Mouse (Mus musculus): ENCODE data around the gene Axdnd1. TPM values are rescaled to one million over a fixed set of nuclear protein-coding genes. Genes with fewer than 3 reads are reported as not detected.

Gene Axdnd1
- polyA plus RNA-seq, 1 experiment from 2014 or later: 0.43 TPM

DNA sequence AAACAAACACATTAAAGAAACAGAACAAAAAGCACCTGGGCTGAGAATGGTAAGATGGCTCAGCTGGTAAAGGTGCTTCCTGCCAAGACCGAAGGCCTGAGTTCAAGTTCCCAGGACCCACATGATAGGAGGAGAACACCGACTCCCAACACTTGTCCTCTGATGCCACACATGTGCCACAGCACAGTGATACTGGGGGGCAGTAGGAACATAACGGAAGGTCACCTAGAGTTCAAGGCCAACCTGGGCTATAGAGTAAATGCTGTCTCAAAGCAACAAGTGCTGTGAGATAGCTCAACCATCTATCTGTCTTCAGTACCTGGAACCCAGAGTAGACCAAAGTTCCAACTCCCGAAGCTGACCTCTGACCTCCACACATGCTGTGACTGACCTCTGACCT is 39.3 kb upstream of the Axdnd1 start:
- ATAC-seq (replicated peaks; ENCODE audit: low FRiP score) (no peak), DNase-seq (ENCODE audit: low spot score) (no peak)
- no peak overlapping the region for H3K4me2 ChIP-seq (ENCODE audit: low read depth, low read length, severe bottlenecking)
- no peaks in the 10 kb centered on the region for H3K9me3 ChIP-seq (ENCODE audit: control insufficient read depth, low read length)
- 92% methylated on average over 4 of the region's 4 CpGs for WGBS
- H3K27me3 ChIP-seq (ENCODE audit: control insufficient read depth, insufficient read depth, low read length): no peaks in the 10 kb centered on the region
- H3K36me3 ChIP-seq (ENCODE audit: control insufficient read depth, insufficient read depth, low read length): no peaks in the 10 kb centered on the region; the same call in 1 of the 2 replicates
- no peaks in the 10 kb centered on the region for H3K4me1 ChIP-seq (replicated peaks; ENCODE audit: control insufficient read depth, insufficient read depth, low read length)
- H3K9ac ChIP-seq (ENCODE audit: low read length): no peak overlapping the region
- no peak overlapping the region for H3K27ac ChIP-seq (ENCODE audit: low read depth, low read length)
- H3K4me3 ChIP-seq (ENCODE audit: low read depth, low read length): no peak overlapping the region

DNA sequence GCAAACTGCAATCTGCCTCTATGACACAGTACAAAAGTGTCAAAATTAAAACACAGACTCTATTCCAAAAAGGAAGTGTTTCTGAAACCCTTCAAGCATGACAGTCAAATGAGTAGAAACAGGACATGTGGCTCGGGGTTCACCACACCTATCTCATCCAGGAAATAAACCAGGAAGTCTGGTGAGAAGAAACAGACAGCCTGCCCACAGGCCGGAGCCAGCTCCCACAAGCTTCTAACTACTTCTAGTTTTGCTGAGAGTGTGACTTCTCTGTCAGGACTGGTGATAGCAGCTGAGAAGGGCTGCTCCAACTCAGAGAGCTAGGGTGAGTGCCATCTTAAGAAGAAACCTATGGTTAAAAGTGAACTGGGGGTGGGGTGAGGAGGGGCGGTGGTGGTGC is 38.7 kb upstream of the Axdnd1 start:
- 92% methylated on average over 3 of the region's 3 CpGs for WGBS
- no peak overlapping the region for H3K9ac ChIP-seq (ENCODE audit: low read length)

DNA sequence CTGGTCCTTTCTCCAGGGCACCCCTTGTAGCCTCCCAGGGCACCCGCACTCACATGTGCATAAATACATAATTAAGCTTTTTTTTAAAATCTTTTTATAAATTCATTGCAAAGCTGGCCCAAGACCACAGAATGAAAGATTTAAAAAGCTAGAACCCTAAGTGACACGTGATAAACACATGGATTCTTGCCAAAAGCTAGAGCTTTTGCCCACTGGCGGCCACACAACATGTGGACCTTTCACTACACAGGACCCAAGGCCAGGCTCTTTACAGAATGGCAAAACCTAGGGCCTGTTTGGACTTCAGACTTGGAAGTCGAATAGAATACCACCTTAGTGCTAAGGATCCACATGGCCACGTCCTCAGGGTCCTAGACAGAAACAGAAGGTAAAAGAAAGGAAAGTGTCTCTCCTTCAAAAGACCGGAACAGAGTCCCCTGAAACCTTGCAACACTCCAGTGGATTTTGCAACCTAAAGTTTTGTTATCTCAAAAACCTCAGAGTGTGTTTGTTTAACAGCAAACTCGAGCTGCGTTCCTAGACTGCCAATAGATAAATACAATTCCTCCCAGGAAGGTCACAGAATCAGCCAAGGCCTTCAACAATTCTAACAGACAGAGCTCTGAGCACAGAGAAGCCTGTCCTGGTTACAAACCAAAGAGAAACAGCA is 37.6 kb upstream of the Axdnd1 start:
- Histone ChIP-seq H3K9me3 (ENCODE audit: control insufficient read depth, low read length) (no peaks in the 10 kb centered on the region), H3K27me3 (ENCODE audit: control insufficient read depth, insufficient read depth, low read length) (no peaks in the 10 kb centered on the region), H3K36me3 (ENCODE audit: control insufficient read depth, insufficient read depth, low read length) (no peaks in the 10 kb centered on the region; the same call in 1 of the 2 replicates), H3K4me3 (ENCODE audit: low read depth, low read length) (no peak overlapping the region), H3K4me1 (replicated peaks; ENCODE audit: control insufficient read depth, insufficient read depth, low read length) (no peaks in the 10 kb centered on the region), H3K27ac (ENCODE audit: low read depth, low read length) (no peak overlapping the region), H3K9ac (ENCODE audit: low read length) (no peak overlapping the region), H3K4me2 (ENCODE audit: low read depth, low read length, severe bottlenecking) (no peak overlapping the region)
- WGBS: 87% methylated on average over 8 of the region's 8 CpGs
- no peak for ATAC-seq (replicated peaks; ENCODE audit: low FRiP score)
- no peak for DNase-seq (ENCODE audit: low spot score)

More for the DNA sequence above, 38.7 kb upstream of the Axdnd1 start:
- H3K27me3 ChIP-seq (ENCODE audit: control insufficient read depth, insufficient read depth, low read length): no peaks in the 10 kb centered on the region
- no peaks in the 10 kb centered on the region for H3K9me3 ChIP-seq (ENCODE audit: control insufficient read depth, low read length)
- H3K27ac ChIP-seq (ENCODE audit: low read depth, low read length): no peak overlapping the region
- DNase-seq (ENCODE audit: low spot score) (no peak), ATAC-seq (replicated peaks; ENCODE audit: low FRiP score) (no peak)
- no peaks in the 10 kb centered on the region; the same call in 1 of the 2 replicates for H3K36me3 ChIP-seq (ENCODE audit: control insufficient read depth, insufficient read depth, low read length)
- H3K4me1 ChIP-seq (replicated peaks; ENCODE audit: control insufficient read depth, insufficient read depth, low read length): no peaks in the 10 kb centered on the region
- no peak overlapping the region for H3K4me3 ChIP-seq (ENCODE audit: low read depth, low read length)
- H3K4me2 ChIP-seq (ENCODE audit: low read depth, low read length, severe bottlenecking): no peak overlapping the region

DNA sequence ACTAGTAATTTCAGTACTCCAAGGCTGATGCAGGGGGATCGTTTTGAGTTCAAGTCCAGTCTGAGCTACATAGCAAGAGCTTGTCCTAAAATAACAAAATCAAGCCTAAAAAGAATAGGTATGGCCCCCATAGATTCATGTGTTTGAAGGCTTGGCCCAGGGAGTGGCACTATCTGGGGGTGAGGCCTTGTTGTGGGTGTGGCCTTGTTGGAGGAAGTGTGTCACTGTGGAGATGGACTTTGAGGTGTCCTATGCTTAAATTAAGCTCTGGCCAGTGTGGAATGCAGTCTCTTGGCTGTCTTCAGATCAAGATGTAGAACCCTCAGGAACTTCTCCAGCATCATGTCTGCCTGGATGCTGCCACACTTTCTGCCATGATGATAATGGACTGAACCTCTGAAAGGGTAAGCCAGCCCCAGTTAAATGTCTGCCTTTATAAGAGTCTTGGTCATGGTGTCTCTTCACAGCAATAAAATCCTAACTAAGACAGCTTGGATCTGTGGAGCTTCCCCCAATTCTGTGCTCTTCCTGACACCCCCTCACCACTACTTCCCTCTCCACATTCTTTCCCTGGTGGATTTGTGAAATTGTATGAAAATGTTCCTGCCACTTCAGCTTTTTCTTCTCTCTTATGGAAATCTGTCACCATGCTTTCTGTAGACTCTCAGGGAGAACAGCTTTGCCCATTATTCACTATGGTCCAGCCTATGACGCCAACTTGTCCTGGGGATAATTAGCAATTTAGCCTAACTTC is 34.2 kb upstream of the Axdnd1 start:
- Histone ChIP-seq H3K9me3 (ENCODE audit: control insufficient read depth, low read length) (no peaks in the 10 kb centered on the region), H3K27me3 (ENCODE audit: control insufficient read depth, insufficient read depth, low read length) (no peaks in the 10 kb centered on the region), H3K4me2 (ENCODE audit: low read depth, low read length, severe bottlenecking) (no peak overlapping the region), H3K4me3 (ENCODE audit: low read depth, low read length) (no peak overlapping the region), H3K36me3 (ENCODE audit: control insufficient read depth, insufficient read depth, low read length) (no peaks in the 10 kb centered on the region; the same call in 1 of the 2 replicates), H3K9ac (ENCODE audit: low read length) (no peak overlapping the region), H3K4me1 (replicated peaks; ENCODE audit: control insufficient read depth, insufficient read depth, low read length) (0 out of 2 replicates have a peak, but pooled peaks cover 2% of the 10 kb centered on the region), H3K27ac (ENCODE audit: low read depth, low read length) (no peak overlapping the region)
- ATAC-seq (replicated peaks; ENCODE audit: low FRiP score) (no peak), DNase-seq (ENCODE audit: low spot score) (no peak)
- WGBS: 79% methylated on average over 2 of the region's 2 CpGs

DNA sequence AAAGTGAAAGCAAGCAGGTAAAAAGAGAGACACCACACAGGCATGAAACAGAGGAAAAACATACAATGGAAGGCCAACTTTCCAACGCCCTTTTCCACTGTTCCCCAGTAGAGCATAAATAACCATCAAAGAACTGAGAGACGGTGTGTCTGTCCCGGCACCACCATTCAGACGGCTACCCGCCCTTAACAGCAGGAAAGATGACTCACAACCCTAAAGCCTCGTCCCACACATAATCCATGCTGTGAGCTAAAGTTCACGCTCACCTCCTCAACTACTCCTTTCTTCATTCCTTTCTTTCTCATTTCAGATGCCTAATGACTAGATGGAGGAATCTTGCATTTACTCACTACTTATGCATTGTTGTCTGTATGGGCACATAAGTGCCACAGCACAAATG is 33.4 kb upstream of the Axdnd1 start:
- DNase-seq (ENCODE audit: low spot score) (no peak), ATAC-seq (replicated peaks; ENCODE audit: low FRiP score) (no peak)
- Histone ChIP-seq H3K27me3 (ENCODE audit: control insufficient read depth, insufficient read depth, low read length) (no peaks in the 10 kb centered on the region), H3K4me1 (replicated peaks; ENCODE audit: control insufficient read depth, insufficient read depth, low read length) (0 out of 2 replicates have a peak, but pooled peaks cover 2% of the 10 kb centered on the region), H3K4me3 (ENCODE audit: low read depth, low read length) (no peak overlapping the region), H3K9me3 (ENCODE audit: control insufficient read depth, low read length) (no peaks in the 10 kb centered on the region), H3K27ac (ENCODE audit: low read depth, low read length) (no peak overlapping the region), H3K4me2 (ENCODE audit: low read depth, low read length, severe bottlenecking) (no peak overlapping the region), H3K9ac (ENCODE audit: low read length) (no peak overlapping the region), H3K36me3 (ENCODE audit: control insufficient read depth, insufficient read depth, low read length) (no peaks in the 10 kb centered on the region)
- WGBS: 61% methylated on average over 7 of the region's 7 CpGs

DNA sequence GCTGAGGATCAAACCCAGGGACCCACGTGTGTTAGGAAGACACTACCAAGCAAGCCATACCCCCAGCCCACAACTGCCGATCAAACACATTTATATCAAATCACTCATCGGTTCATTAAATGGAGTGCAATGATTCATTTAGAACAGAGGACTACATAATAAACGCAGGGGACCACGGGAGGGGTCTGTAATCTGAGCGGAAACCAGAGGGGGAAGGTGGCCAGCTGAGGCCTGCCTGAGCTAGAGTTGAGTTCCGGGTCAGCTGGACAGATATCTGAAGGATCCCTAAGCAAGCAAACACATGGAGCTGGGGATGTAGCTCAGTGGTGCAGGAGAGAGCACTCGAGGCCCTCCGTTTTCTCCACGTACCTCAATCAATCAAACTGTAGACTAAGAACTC is 32.9 kb upstream of the Axdnd1 start:
- ATAC-seq (replicated peaks; ENCODE audit: low FRiP score) (no peak), DNase-seq (ENCODE audit: low spot score) (no peak)
- Histone ChIP-seq H3K4me1 (replicated peaks; ENCODE audit: control insufficient read depth, insufficient read depth, low read length) (0 out of 2 replicates have a peak, but pooled peaks cover 2% of the 10 kb centered on the region), H3K36me3 (ENCODE audit: control insufficient read depth, insufficient read depth, low read length) (no peaks in the 10 kb centered on the region), H3K4me2 (ENCODE audit: low read depth, low read length, severe bottlenecking) (no peak overlapping the region), H3K4me3 (ENCODE audit: low read depth, low read length) (no peak overlapping the region), H3K27me3 (ENCODE audit: control insufficient read depth, insufficient read depth, low read length) (no peaks in the 10 kb centered on the region), H3K9ac (ENCODE audit: low read length) (no peak overlapping the region), H3K9me3 (ENCODE audit: control insufficient read depth, low read length) (no peaks in the 10 kb centered on the region), H3K27ac (ENCODE audit: low read depth, low read length) (no peak overlapping the region)
- 94% methylated on average over 10 of the region's 10 CpGs for WGBS

DNA sequence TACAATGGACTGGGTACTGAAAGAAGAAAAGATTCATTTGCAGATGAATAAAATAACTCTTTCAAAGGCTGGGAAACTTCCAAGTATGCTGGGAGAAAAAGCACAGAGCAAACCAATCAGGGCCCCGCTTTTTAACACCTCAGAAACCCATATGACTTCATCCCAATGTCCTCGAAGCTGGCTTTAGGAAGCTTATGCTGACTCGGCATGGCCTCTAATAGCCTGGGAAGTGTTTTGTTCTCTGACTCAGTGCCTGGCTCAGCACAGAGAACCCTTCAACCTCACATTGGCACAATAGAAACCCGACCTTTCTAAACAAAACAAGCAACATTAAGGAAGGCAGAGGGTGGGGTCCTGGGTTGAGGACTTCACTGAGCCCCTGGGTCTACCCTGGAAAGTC is 29.5 kb upstream of the Axdnd1 start:
- Histone ChIP-seq H3K4me3 (ENCODE audit: low read depth, low read length) (no peak overlapping the region), H3K27me3 (ENCODE audit: control insufficient read depth, insufficient read depth, low read length) (no peaks in the 10 kb centered on the region), H3K27ac (ENCODE audit: low read depth, low read length) (no peak overlapping the region), H3K36me3 (ENCODE audit: control insufficient read depth, insufficient read depth, low read length) (no peaks in the 10 kb centered on the region), H3K9me3 (ENCODE audit: control insufficient read depth, low read length) (no peaks in the 10 kb centered on the region), H3K9ac (ENCODE audit: low read length) (no peak overlapping the region), H3K4me1 (replicated peaks; ENCODE audit: control insufficient read depth, insufficient read depth, low read length) (0 out of 2 replicates have a peak, but pooled peaks cover 2% of the 10 kb centered on the region), H3K4me2 (ENCODE audit: low read depth, low read length, severe bottlenecking) (no peak overlapping the region)
- DNase-seq (ENCODE audit: low spot score) (no peak), ATAC-seq (replicated peaks; ENCODE audit: low FRiP score) (no peak)
- WGBS: 42% methylated on average over 4 of the region's 4 CpGs

DNA sequence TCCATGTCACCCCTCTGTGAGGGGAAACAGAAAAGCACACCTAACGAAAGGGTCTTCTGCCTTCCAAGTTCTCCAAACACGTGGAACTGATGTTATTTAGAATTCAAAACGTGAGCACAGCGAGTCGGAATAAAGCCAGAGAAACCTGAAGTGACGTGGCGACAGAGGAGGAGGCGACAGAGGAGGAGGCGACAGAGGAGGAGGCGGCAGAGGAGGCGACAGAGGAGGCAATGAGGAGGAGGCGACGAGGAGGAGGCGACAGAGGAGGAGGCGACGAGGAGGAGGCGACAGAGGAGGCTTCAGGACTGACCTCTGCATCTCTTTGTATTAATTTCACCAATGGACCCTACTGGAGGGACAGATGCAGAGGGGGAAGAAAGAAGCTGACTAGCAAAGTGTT is 28.7 kb upstream of the Axdnd1 start:
- Histone ChIP-seq H3K4me3 (ENCODE audit: low read depth, low read length) (no peak overlapping the region), H3K27ac (ENCODE audit: low read depth, low read length) (no peak overlapping the region), H3K9ac (ENCODE audit: low read length) (no peak overlapping the region), H3K4me1 (replicated peaks; ENCODE audit: control insufficient read depth, insufficient read depth, low read length) (0 out of 2 replicates have a peak, but pooled peaks cover 2% of the 10 kb centered on the region), H3K27me3 (ENCODE audit: control insufficient read depth, insufficient read depth, low read length) (no peaks in the 10 kb centered on the region), H3K4me2 (ENCODE audit: low read depth, low read length, severe bottlenecking) (no peak overlapping the region), H3K36me3 (ENCODE audit: control insufficient read depth, insufficient read depth, low read length) (no peaks in the 10 kb centered on the region), H3K9me3 (ENCODE audit: control insufficient read depth, low read length) (no peaks in the 10 kb centered on the region)
- no peak for ATAC-seq (replicated peaks; ENCODE audit: low FRiP score)
- no peak for DNase-seq (ENCODE audit: low spot score)
- 78% methylated on average over 17 of the region's 17 CpGs for WGBS
